Mouse (Mus musculus): Measurements from ENCODE around the gene Olfr267. TPM values are rescaled to one million over a fixed set of nuclear protein-coding genes. Genes with fewer than 3 reads are reported as not detected.
A peak's percentile ranks its signal among the peaks of the same experiment; 100 is the strongest.

The Olfr267 gene
- polyA plus RNA-seq (2015; fragmentation: Nextera tagmentation; extraction: Ambion mirVana), result 0.08 TPM in 1 of 2 replicates, not detected in the other

- H3K27ac ChIP-seq (ENCODE audit: low read length), result no peak within 1 kb of the TSS
- H3K27me3 ChIP-seq (replicated peaks; ENCODE audit: control insufficient read depth, insufficient read depth, low read length), result no peaks in the 10 kb centered on the region
- H3K4me3 ChIP-seq (replicated peaks; ENCODE audit: low read length), result no peak within 1 kb of the TSS
- H3K4me1 ChIP-seq (replicated peaks; ENCODE audit: control insufficient read depth, insufficient read depth, low read length), result no peaks in the 10 kb centered on the region
- no peak within 1 kb of the TSS for H3K4me2 ChIP-seq (ENCODE audit: low read length)
- no peaks in the 10 kb centered on the region for H3K9me3 ChIP-seq (ENCODE audit: control insufficient read depth, low read length)
- no peak for ATAC-seq
- H3K9ac ChIP-seq (replicated peaks; ENCODE audit: low read depth, low read length), result no peak within 1 kb of the TSS
- no peaks in the 10 kb centered on the region for H3K36me3 ChIP-seq (ENCODE audit: control insufficient read depth, insufficient read depth)
Observed at GRCm38 (mm10) chr4:58787616-58788015, at the start of gene Olfr267. Gene Olfr267, minus strand, starts transcription at chr4:58787716.

DNA sequence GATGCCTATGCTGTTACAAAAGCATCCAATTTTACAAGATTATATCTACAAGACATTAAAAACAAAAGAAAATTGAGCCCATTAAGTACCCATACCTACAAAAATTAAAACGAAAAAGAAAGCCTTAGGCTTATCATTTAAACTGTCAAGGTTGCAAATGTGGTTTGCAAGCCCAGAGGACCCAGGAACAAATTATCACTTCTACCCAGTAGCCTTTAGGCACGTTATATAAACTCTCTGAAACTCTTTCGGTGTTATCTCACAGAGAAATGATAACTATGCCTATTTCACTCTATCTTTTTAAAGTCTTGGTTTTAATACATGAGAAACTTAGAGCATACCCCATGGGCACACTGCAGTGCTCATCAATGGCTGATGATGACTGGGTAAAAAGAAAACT lies 45.4 kb upstream of the Olfr267 start:
- H3K27ac ChIP-seq (ENCODE audit: low read length), result no peak overlapping the region
- no peak overlapping the region for H3K4me3 ChIP-seq (replicated peaks; ENCODE audit: low read length)
- no peaks in the 10 kb centered on the region for H3K27me3 ChIP-seq (replicated peaks; ENCODE audit: control insufficient read depth, insufficient read depth, low read length)
- no peaks in the 10 kb centered on the region for H3K9me3 ChIP-seq (ENCODE audit: control insufficient read depth, low read length)
- ATAC-seq, result no peak
- H3K4me2 ChIP-seq (ENCODE audit: low read length), result no peak overlapping the region
- H3K4me1 ChIP-seq (replicated peaks; ENCODE audit: control insufficient read depth, insufficient read depth, low read length), result no peaks in the 10 kb centered on the region
- H3K9ac ChIP-seq (replicated peaks; ENCODE audit: low read depth, low read length), result no peak overlapping the region
- H3K36me3 ChIP-seq (ENCODE audit: control insufficient read depth, insufficient read depth), result peaks cover 4% of the 10 kb centered on the region; the same call in 1 of the 2 replicates
- 97% methylated on average over 3 of the region's 3 CpGs for WGBS

DNA sequence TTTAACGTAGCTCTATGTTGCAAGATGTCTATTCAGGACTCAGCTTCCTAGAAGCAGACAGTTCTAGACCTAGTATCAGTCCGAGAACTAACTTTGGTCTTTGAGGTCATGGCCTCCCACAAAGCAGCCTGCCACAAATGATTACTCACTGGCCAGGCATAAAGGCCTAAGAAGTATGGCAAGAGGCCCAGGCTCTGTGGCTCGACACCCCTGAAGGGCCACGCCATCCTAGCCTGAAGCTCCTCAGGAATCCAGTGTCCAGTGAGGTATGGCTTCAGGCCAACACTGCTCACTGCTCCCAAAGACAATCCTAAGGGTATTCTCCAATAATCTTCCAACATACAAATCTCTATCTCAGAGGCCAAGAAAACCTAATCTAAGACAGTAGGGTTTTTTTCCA lies 38.4 kb upstream of the Olfr267 start:
- H3K4me2 ChIP-seq (ENCODE audit: low read length), result no peak overlapping the region
- H3K4me3 ChIP-seq (replicated peaks; ENCODE audit: low read length), result no peak overlapping the region
- peaks cover 13% of the 10 kb centered on the region for H3K36me3 ChIP-seq (ENCODE audit: control insufficient read depth, insufficient read depth)
- no peaks in the 10 kb centered on the region for H3K4me1 ChIP-seq (replicated peaks; ENCODE audit: control insufficient read depth, insufficient read depth, low read length)
- whole genome bisulfite sequencing, result 86% methylated on average over 4 of the region's 4 CpGs
- H3K9ac ChIP-seq (replicated peaks; ENCODE audit: low read depth, low read length), result no peak overlapping the region
- ATAC-seq, result no peak
- H3K27me3 ChIP-seq (replicated peaks; ENCODE audit: control insufficient read depth, insufficient read depth, low read length), result no peaks in the 10 kb centered on the region
- H3K9me3 ChIP-seq (ENCODE audit: control insufficient read depth, low read length), result no peaks in the 10 kb centered on the region
- no peak overlapping the region for H3K27ac ChIP-seq (ENCODE audit: low read length)

DNA sequence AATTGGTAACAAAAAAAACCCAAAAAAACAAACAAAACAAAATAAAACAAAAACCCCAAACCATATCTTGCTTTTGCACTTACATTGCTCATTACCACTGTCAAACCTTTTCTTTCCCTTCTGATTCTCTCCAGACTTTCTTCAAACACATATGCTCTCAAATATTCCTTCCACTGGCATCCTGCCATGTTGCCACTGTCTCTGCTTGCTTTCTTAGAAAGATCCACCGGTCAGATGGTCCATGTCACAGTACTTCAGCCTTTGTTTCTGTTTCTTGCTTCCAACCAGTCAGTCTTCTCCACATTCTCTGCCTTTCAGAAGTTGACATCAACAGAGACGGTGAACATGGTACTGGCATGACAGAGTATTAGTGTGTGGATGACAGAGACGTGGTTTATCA lies 857 bp downstream of the Olfr267 start:
- Histone ChIP-seq H3K27me3 (replicated peaks; ENCODE audit: control insufficient read depth, insufficient read depth, low read length) (no peaks in the 10 kb centered on the region), H3K4me1 (replicated peaks; ENCODE audit: control insufficient read depth, insufficient read depth, low read length) (no peaks in the 10 kb centered on the region), H3K4me3 (replicated peaks; ENCODE audit: low read length) (no peak overlapping the region), H3K9me3 (ENCODE audit: control insufficient read depth, low read length) (no peaks in the 10 kb centered on the region), H3K36me3 (ENCODE audit: control insufficient read depth, insufficient read depth) (no peaks in the 10 kb centered on the region), H3K4me2 (ENCODE audit: low read length) (no peak overlapping the region), H3K27ac (ENCODE audit: low read length) (no peak overlapping the region), H3K9ac (replicated peaks; ENCODE audit: low read depth, low read length) (no peak overlapping the region)
- WGBS, result 70% methylated on average over 3 of the region's 3 CpGs
- ATAC-seq, result no peak

- ATAC-seq, result no peak
- Histone ChIP-seq H3K4me2 (ENCODE audit: low read length) (no peak overlapping the region), H3K9me3 (ENCODE audit: control insufficient read depth, low read length) (no peaks in the 10 kb centered on the region), H3K27ac (ENCODE audit: low read length) (no peak overlapping the region), H3K4me3 (replicated peaks; ENCODE audit: low read length) (no peak overlapping the region), H3K36me3 (ENCODE audit: control insufficient read depth, insufficient read depth) (no peaks in the 10 kb centered on the region), H3K4me1 (replicated peaks; ENCODE audit: control insufficient read depth, insufficient read depth, low read length) (no peaks in the 10 kb centered on the region), H3K9ac (replicated peaks; ENCODE audit: low read depth, low read length) (no peak overlapping the region), H3K27me3 (replicated peaks; ENCODE audit: control insufficient read depth, insufficient read depth, low read length) (no peaks in the 10 kb centered on the region)
- 92% methylated on average over 3 of the region's 3 CpGs for WGBS
Observed at GRCm38 (mm10) chr4:58763417-58763816, 24.1 kb downstream of the Olfr267 start.

DNA sequence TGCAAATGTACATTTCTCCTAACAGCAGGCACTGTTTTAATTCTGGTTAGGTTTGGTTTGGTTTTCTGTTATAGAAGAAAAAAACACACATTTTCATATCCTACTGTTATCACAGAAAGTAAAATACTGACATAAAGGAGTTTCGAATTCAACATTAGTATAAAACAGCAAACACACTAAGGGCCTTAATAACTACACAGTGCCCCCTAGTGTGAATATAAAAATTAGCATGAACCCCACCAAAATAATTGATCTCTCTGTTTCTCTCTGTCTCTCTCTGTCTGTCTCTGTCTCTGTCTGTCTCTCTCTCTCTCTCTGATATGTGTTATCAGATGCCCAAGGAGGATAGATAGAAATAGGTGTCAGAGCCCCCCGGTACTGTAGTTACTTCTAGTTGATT lies 38.0 kb downstream of the Olfr267 start:
- no peak overlapping the region for H3K4me2 ChIP-seq (ENCODE audit: low read length)
- peaks cover 3% of the 10 kb centered on the region for H3K4me1 ChIP-seq (replicated peaks; ENCODE audit: control insufficient read depth, insufficient read depth, low read length)
- no peaks in the 10 kb centered on the region for H3K27me3 ChIP-seq (replicated peaks; ENCODE audit: control insufficient read depth, insufficient read depth, low read length)
- H3K36me3 ChIP-seq (ENCODE audit: control insufficient read depth, insufficient read depth), result no peaks in the 10 kb centered on the region
- H3K9me3 ChIP-seq (ENCODE audit: control insufficient read depth, low read length), result no peaks in the 10 kb centered on the region
- 46% methylated on average over 2 of the region's 2 CpGs for WGBS
- ATAC-seq, result no peak
- no peak overlapping the region for H3K27ac ChIP-seq (ENCODE audit: low read length)
- H3K9ac ChIP-seq (replicated peaks; ENCODE audit: low read depth, low read length), result no peak overlapping the region
- no peak overlapping the region for H3K4me3 ChIP-seq (replicated peaks; ENCODE audit: low read length)

DNA sequence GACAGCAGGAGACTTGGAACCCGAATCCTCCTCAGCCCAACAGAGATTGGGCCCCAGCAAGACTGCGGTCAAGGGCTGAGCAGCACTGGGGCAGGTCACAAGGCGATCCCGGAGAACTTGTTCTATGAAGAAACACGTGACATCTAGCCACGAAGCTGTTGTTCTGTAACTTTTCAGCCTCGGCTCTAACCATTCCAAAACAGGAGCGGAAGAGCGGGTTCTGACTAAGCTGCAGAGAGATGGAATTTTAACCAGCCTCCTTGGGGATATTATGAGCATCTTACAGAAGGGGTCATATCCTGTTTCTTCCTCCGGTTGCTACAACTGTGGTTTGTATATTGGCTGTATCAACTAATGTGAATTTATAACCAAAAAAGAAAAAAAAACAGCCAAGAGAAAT lies 38.4 kb downstream of the Olfr267 start:
- no peak overlapping the region for H3K4me3 ChIP-seq (replicated peaks; ENCODE audit: low read length)

DNA sequence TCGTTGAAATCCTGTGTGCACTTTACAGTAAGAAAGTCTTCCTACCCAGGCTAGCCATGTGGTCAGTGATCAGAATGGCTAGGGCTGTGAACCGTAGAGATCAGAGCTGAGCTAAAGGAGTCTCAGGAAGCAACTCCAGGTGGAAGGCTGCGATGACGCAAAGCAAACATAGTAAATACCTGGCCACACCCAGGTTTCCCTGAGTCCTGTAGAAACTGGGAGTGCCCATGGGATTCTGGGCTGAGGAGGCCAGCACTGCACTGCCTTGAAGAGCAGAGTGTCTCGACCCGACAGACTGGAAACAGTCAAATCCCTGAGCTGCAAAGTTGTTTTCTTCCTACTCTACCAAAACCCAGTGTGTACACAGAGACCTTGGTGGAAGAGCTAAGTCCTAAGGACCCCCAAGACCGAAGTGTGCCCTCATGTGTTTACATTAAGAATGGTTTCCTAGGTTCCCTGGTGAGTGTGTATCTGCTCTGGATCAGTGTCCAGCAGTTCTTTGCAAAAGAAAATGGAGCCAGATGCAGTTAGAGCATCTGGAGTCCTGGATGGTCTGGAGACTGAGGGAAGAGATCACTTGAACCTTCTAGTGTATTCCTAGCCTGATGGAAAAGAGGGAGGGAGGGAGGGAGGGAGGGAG lies 41.8 kb downstream of the Olfr267 start:
- 88% methylated on average over 7 of the region's 7 CpGs for WGBS
- no peaks in the 10 kb centered on the region for H3K27me3 ChIP-seq (replicated peaks; ENCODE audit: control insufficient read depth, insufficient read depth, low read length)
- no peak overlapping the region for H3K27ac ChIP-seq (ENCODE audit: low read length)
- H3K4me3 ChIP-seq (replicated peaks; ENCODE audit: low read length), result no peak overlapping the region
- ATAC-seq, result no peak
- H3K36me3 ChIP-seq (ENCODE audit: control insufficient read depth, insufficient read depth), result no peaks in the 10 kb centered on the region
- H3K4me2 ChIP-seq (ENCODE audit: low read length), result no peak overlapping the region
- H3K4me1 ChIP-seq (replicated peaks; ENCODE audit: control insufficient read depth, insufficient read depth, low read length), result peaks cover 3% of the 10 kb centered on the region
- no peak overlapping the region for H3K9ac ChIP-seq (replicated peaks; ENCODE audit: low read depth, low read length)
- no peaks in the 10 kb centered on the region for H3K9me3 ChIP-seq (ENCODE audit: control insufficient read depth, low read length)

More for the DNA sequence above, 38.4 kb downstream of the Olfr267 start:
- Histone ChIP-seq H3K9ac (replicated peaks; ENCODE audit: low read depth, low read length) (no peak overlapping the region), H3K4me2 (ENCODE audit: low read length) (peak overlapping the region; percentile 38), H3K27ac (ENCODE audit: low read length) (no peak overlapping the region), H3K9me3 (ENCODE audit: control insufficient read depth, low read length) (no peaks in the 10 kb centered on the region), H3K4me1 (replicated peaks; ENCODE audit: control insufficient read depth, insufficient read depth, low read length) (peaks cover 3% of the 10 kb centered on the region), H3K27me3 (replicated peaks; ENCODE audit: control insufficient read depth, insufficient read depth, low read length) (no peaks in the 10 kb centered on the region), H3K36me3 (ENCODE audit: control insufficient read depth, insufficient read depth) (no peaks in the 10 kb centered on the region)
- 0 out of 2 replicates have a peak, but pooled peaks have one; percentile 28 for ATAC-seq
- WGBS, result 30% methylated on average over 10 of the region's 10 CpGs

- 65% methylated on average over 18 of the region's 18 CpGs for WGBS
- no peaks in the 10 kb centered on the region for H3K9me3 ChIP-seq (ENCODE audit: control insufficient read depth, low read length)
- ATAC-seq, result no peak
- H3K9ac ChIP-seq (replicated peaks; ENCODE audit: low read depth, low read length), result no peak overlapping the region
- peaks cover 3% of the 10 kb centered on the region; the same call in 1 of the 2 replicates for H3K4me1 ChIP-seq (replicated peaks; ENCODE audit: control insufficient read depth, insufficient read depth, low read length)
- H3K27ac ChIP-seq (ENCODE audit: low read length), result no peak overlapping the region
- no peak overlapping the region for H3K4me2 ChIP-seq (ENCODE audit: low read length)
- H3K36me3 ChIP-seq (ENCODE audit: control insufficient read depth, insufficient read depth), result no peaks in the 10 kb centered on the region
- H3K4me3 ChIP-seq (replicated peaks; ENCODE audit: low read length), result no peak overlapping the region
- no peaks in the 10 kb centered on the region for H3K27me3 ChIP-seq (replicated peaks; ENCODE audit: control insufficient read depth, insufficient read depth, low read length)
Observed at GRCm38 (mm10) chr4:58736867-58737633, 50.5 kb downstream of the Olfr267 start.

All from forebrain, embryonic 16.5 days (tissue).